In the genomic region with DNA sequence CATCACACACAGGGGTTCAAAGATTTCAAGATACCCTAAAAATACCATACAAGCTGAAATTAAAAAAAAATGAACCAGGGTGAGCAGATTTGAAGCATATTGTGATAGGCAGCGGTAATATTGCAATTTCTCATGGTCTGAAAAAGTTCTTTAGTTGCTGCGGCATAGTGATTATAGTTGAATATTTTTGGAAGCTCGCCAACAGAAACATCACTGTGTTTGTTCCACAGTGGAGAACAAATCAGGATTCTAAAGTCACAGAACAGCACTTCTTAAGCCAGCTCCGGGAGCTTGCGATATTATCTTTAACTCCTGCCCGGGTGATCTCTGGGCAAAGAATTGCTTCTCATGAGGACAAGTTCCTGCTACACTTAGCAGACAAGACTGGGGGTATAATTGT, we compare ENCODE assay signal across 18 mouse cellular contexts. TPM values are rescaled to one million over a fixed set of nuclear protein-coding genes. Genes with fewer than 3 reads are reported as not detected.
"Had no signal": no experiment of that assay in that cellular context is flagged by ENCODE, and none has a peak within 500 bp of the region (broad histone marks: within the 10 kb centered on the region; RNA-seq: fewer than 3 reads in every experiment).

No protein-coding gene starts in this region.

- H3K4me1 ChIP-seq: liver, embryonic 13.5 days; liver, embryonic 15.5 days; neural tube, embryonic 12.5 days had no signal

- DNase-seq: liver, embryonic 13.5 days; liver, postnatal 0 days; lung, adult 2 months; lung, postnatal 14 days; lung, postnatal 36 days; right cerebral cortex, postnatal 14 days; thymus, adult 18-20 months; thymus, postnatal 14 days; thymus, postnatal 36 days had no signal

- H3K9me3 ChIP-seq: liver, embryonic 13.5 days; liver, embryonic 15.5 days; megakaryocyte, embryonic 14.5 days; neural tube, embryonic 12.5 days had no signal

- H3K27ac ChIP-seq: liver, embryonic 13.5 days; liver, embryonic 15.5 days; macrophage; neural tube, embryonic 12.5 days had no signal

- H3K4me3 ChIP-seq: liver, embryonic 13.5 days; liver, embryonic 15.5 days; megakaryocyte, embryonic 14.5 days; neural tube, embryonic 12.5 days had no signal

- H3K27me3 ChIP-seq: liver, embryonic 13.5 days; liver, embryonic 15.5 days; neural tube, embryonic 12.5 days had no signal

- H3K9ac ChIP-seq: liver, embryonic 13.5 days; liver, embryonic 15.5 days; liver, postnatal 0 days; neural tube, embryonic 12.5 days had no signal

- H3K36me3 ChIP-seq: liver, embryonic 13.5 days; liver, embryonic 15.5 days; neural tube, embryonic 12.5 days had no signal

- ATAC-seq: liver, postnatal 0 days; midbrain, embryonic 16.5 days had no signal

- H3K4me2 ChIP-seq: liver, embryonic 13.5 days; liver, embryonic 15.5 days; midbrain, embryonic 11.5 days; neural tube, embryonic 12.5 days had no signal

RNA-seq across cellular contexts. Expression of a gene that starts 20.8 kb away (rescaled TPM):
- polyA plus RNA-seq: liver, embryonic 13.5 days; liver, embryonic 15.5 days; liver, postnatal 0 days; lung, adult 2 months; lung, embryonic 16.5 days; macrophage; stomach, embryonic 14.5 days; thymus, postnatal 0 days had no signal
